Mouse (Mus musculus): ENCODE data around the gene Pakap.

Gene Pakap

DNA sequence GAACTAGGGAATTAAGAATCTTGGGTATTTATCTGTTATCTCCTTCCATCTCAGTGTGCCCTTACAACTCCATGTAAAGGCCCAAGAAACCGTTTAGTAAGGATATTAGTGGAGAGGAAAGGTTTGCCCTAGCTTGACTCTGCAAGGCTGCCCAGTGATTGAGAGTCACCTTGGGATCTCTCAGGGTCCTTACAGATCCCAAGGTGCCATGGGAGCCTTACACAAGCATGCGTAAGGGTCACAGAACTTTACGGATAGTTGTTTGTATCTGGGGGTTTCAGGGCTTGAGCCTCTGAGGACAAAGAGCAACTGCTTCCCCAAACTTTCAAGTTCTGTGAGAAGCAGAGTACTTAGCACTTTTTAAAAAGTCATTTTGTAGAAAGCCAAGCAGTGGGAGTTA, 6.2 kb downstream of the Pakap start:
- no peak for DNase-seq (ENCODE audit: low spot score in 2 of 2)

DNA sequence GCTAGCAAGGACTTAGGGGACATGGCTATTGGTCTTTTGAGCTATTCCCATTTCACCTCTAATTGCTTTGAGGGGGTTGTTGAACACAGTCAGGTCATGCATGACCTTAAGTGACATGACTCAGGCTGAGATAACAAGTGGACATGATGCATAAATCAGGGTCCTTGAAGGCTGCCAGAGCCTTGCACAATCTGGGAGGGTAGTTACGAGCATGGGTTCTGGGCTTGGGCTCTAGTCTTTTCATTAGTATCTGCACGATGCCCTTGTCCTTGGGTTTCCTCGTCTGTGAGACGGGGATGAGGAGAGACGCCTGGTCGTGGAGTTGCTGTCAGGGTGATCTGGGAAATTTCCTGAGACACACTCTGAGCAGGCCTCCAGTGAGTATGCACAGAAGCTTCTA, 6.7 kb downstream of the Pakap start:
- DNase-seq (ENCODE audit: low spot score in 2 of 2), result no peak

DNA sequence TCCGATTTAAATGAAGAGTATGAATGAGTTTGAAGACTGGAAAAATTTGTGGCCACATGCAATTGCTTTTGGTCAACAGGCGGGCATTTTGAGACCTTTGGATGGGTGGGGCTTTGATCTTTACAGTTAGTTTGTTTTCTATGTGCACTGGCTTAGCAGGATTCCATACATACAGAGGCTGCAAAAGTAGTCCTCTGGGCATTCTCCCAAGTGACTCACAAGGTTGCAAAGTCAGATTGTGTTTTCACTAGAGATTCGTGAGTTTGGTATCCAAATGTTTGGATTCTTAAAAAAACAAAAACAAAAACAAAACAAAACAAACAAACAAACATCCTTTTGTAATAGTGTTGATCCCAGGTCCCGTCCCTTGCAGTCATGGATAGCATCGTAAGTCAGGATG, 7.7 kb downstream of the Pakap start:
- DNase-seq (ENCODE audit: low spot score in 2 of 2), result no peak

DNA sequence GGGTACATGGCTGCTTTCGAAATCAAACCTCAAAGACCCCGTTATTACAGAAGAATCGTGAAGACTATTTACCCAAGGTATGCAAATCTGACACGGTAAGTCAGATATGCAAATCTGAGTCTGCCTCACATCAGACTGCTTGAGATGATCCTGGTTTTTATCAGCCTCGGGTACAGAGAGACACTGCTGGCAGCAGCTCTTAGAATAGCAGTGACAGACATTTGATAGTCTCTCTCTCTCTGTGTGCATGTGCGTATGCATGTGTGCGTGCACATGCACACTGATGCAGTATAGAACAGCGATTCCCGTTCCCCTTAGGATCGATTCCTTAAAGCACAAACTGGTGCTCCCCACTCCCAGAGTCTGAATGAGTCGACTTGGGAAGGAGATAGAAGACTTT, 8.1 kb downstream of the Pakap start:
- DNase-seq (ENCODE audit: low spot score in 2 of 2), result no peak

DNA sequence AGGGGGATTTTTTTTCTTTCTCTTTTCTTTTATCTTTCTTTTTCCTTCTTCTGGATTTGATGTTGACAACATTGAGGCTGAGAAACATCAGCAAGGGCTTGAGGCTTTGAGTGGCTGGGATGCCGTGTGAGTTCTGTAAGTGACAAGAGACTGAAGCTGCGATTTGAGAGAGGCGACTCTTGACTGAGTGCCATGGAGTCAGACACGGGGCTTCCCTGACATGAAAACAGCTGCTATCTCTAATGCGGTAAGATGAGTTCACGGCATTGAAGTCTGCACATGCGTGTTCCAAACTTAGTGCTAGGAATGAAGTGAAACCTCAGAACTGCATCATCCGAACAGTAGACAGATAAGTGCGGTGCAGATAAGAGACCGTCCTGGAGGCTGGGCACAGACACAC, 11.7 kb downstream of the Pakap start:
- DNase-seq (ENCODE audit: low spot score in 2 of 2), result no peak

DNA sequence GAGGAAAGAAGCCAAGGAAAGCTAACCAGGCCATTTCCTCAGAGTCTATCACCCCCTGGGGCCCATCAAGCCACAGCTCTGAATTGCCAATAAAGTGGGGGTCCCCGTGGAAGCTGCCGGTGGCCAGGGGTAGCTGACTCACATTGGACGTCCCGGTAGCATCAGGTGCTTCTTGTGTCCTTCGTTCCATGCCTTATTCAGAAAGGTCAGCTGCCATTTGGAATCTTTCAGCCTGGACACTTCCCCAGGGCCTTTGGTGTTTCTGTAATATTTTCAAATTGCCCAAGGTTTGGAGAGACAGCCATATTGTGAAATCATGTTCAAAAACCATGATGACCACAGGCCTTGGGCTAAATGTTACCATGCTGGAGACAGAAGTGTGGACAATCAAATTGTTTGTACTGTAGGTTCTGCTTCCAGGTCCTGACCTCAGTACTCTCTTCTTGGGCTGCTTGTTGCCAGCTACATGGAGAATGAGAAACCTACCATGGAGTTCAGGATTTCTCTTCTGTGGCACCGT, 17.4 kb downstream of the Pakap start:
- no peak for DNase-seq (ENCODE audit: low spot score in 2 of 2)

DNA sequence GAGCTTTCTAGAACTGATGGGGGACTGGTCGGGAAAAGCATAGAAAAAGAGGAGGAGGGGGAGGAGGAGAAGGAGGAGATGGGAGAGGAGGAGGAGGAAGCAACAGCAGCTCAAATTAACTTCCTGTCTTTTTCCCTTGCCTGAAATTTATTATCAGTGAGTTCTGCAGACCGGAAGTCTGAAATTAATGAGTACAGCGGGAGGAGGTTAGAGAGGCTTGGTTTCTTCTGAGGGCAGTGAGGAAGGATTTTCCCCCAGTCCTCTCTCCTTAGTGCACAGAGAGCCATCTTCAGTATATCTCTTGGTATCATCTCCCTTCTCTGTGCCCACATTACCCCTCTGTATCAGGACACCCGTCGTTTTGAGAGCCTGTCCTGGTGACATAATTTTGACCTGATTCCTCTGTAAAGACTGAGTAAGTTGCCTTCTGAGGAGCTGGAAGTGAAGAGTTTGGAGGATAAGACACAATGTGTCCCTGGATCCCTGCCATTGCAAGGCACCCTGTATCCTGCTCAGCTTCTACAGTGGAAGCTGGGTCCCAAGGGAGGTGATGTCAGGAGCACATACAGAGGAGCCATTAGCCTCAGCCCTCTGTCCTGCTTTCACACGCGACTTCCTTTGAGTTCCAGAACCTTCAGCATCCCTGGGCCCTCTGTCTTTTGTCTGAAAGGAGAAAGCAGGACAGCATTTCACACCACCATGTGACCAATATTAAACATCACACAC, 19.1 kb downstream of the Pakap start:
- DNase-seq (ENCODE audit: low spot score in 2 of 2), result no peak

DNA sequence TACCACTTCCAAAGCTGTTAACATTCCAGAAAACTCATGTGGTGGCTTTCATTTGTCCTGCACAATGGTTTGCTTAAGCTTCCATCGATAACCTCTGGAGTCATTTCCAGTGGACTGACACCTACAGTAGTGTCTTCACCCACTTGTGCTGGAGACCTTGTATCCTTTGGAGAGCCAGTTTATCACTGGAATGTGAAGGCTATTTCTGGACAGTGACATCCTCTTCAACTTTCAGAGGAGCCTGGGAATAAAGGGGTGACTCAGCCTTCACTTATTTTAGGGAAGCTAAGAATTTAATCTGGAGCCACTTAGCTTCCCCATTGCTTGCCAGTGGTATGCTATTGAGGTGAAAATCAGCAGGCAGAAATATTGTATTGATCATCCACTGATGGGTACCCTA, 20.4 kb downstream of the Pakap start:
- DNase-seq (ENCODE audit: low spot score in 2 of 2), result no peak

DNA sequence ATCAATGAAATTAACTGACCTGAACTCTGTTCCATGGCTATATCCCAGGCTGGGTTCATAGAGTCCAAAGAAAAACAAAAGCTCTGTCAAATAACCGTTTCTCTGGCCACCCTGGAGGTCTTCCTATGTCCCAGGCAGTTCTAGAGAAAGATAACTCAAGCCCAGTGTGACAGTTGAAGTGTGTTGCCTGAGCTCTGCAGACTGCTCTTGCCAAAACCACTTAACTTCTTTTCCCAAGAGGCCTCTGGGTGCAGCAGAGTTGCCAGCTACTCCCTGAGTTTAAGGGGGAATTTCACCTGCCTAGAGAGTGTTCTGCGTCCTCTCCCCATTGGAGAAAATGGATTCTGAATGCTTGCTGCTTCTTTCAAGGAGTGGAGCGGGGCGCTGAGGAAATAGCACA, 24.8 kb downstream of the Pakap start:
- no peak for DNase-seq (ENCODE audit: low spot score in 2 of 2)

DNA sequence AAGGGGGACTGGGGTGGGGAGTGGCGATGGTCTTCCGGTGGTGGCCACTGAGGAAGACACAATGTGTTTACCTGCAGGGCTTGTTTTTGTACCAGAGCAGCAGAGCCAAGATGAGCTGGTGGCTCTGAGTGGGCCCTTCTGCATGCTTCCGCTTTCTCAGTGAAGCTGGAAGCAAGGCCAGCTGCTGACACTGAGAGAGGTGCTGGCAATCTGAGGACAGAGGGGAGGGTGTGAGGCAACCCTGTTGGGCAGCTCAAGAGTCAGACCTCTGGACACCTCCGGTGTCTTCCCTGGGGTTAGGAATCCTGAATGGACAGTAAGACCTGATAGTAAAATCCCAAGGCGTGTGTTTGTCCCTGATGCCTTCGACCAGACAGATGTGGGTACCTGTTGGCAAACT, 32.0 kb downstream of the Pakap start:
- DNase-seq (ENCODE audit: low spot score in 2 of 2), result no peak

DNA sequence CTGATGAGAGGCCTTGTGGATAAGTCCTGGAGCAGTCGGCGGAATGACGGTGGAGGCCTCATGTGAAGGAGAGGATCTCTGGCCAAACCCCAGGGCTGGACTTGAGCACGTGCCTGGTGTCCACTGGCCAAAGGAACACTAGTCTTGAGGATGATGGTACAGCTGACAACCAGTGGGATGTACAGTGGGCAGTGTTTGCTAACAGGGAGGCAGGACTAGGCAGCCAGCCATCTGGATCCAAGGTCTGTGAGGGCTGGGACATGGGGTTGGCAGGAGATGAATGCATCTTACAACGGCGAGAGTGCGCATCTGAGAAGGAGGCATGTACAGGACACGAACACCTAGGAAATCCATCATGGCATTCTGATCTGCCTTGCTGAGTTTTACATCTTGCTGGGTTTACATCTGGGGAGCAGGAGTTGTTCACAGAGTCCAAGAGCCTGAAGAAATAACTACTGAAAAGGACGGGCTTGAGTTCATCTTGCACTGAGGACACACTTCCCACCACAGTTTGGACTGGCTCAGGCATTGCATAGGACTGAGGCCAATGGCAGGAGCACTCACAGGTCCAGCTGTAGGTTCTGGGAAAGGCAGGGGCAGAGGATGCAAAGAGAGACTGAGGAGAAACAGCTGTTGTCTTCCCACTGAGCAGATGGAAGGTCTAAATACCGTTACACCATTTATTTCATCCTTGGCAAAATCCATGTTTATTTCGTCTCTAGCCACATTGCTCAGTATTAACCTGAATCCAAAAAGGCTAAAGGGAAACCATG, 32.9 kb downstream of the Pakap start:
- no peak for DNase-seq (ENCODE audit: low spot score in 2 of 2)

DNA sequence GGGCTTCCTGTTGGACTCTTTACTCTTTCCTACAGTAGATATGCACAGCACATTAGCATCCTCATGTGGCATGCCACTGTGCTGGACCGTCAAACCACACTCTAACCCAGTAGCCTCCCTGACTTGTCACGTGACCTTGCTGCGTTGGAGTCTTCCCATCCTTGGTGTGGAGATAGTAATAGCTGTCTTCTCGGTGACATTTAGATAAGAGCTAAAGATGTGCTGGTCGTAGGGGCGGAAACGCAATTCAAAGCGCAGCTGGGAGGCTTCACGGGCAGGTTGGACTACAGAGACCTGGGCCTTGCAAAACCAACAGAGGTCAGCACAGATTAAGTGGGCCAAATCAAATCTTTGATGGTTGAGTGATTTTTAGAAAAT, 33.5 kb downstream of the Pakap start:
- DNase-seq (ENCODE audit: low spot score in 2 of 2), result no peak

DNA sequence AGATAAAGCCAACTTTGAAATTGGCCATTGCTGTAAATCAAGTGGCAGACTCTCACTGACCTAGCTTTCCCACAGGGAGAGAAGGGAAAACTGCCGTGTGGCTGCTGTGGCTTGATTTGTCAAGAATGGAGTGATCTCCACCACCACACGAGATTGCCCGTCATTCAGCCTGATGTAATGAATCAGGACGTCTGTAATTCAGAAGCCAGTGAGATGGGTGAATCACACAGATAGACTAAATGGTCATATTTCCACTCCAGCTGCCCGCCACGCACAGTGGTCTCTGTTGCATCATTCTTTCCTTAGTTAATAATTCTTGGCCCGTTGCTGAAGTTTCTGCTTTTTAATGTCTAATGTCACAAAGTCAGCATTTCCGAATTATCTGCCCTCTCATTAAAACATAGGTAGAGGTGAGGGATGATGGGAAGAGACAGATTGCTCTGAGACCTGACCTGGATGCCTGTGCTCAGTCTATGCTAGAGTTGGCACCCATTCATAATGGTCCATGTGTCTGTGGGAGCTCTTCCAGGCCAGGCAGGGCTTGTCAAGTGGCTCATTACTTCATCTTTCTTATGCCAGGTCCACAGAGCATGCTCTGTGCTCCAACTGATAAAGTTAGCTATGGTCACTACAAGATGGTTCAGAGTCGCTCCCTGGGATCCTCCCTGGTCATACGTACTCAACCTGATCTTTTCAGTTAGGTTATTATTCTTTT, 34.1 kb downstream of the Pakap start:
- DNase-seq (ENCODE audit: low spot score in 2 of 2), result no peak

DNA sequence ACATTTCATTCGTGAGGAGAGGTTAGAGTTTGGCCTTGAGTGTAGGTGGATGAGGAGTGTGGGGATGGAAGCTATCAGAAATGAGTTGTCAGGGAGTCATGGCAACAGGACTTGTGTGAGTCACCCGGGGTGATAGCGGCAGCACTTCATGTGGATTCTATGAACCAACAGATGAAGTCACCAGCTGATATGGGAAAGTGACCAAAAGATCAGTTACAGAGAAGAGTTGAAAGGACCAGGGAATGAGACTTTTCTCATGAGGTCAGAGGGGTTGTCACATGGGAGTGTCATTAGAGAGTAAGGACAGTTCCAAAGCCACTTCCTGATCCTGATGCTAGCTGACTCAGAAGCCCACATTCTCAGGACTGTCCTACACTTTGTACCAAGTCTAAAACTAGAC, 38.3 kb downstream of the Pakap start:
- no peak for DNase-seq (ENCODE audit: low spot score in 2 of 2)

DNA sequence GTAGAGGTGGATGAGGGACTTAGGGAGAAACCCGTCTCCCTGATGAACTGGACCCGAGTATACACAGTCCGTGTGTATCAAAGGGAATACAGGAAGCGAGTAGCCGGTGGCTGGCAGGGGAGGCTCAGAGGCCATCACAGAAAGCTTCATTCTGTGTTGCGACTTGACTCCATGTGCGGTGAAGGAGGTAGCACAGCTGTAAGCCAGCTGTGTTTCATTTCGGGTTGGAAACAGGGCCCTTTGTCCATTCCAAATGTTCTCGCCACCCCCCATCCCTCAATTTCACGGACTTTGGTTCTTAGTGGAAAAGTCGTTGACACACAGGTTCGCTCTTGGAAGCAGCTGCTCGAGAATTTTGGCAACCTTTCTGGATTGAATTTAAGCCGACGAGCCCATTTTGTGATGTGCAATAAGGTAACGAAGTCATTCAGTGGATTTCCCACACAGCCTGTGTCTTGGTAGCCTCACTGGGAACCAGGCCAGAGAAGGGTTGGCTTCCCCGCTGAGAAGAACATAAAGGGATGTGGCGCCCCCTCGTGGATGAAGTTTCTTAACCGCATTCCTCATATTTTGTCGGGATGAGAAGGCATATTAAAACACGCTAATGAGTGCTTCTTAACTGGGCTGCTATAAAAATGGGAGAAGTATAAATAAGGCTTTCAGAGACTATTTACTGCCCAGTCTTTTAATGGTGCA, 39.4 kb downstream of the Pakap start:
- DNase-seq (ENCODE audit: low spot score in 2 of 2), result peak; percentile 83 to 88

DNA sequence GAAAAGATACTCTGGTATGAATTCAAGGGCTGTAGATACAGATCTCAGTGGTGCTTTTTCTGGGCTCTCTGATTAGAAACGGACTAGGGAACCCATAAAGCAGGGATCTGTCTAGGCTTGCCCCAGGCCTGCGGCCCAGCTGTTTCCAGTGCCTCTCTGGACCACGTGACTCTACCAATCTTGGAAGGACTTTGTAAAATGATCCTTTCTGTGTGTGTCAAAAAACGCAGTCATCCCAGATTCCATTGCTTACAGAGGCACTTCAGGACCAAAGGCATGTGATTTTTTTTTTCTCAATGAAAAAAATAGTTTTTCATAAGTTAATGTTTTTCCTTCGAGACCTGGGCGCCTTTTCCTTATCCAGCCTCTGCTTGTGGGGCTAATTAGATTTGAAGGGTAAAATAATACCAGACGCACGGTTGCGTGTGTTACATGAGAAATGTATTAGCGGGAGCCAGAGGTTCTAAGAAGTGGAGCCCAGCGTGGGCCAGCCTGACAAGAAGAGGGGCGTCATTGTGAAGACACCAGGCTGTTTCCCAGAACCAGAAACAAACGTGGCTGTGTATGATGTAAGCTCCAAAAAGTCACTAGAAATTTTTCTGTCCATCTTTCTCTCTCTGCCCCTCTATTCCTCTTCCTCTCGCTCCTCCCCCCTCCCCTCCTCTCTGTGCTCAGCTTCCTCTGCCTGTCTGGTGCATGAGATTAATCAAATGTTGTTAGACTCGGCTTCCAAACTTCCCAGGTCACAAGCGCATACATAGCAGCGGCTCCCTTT, 43.5 kb downstream of the Pakap start:
- DNase-seq (ENCODE audit: low spot score in 2 of 2), result no peak

DNA sequence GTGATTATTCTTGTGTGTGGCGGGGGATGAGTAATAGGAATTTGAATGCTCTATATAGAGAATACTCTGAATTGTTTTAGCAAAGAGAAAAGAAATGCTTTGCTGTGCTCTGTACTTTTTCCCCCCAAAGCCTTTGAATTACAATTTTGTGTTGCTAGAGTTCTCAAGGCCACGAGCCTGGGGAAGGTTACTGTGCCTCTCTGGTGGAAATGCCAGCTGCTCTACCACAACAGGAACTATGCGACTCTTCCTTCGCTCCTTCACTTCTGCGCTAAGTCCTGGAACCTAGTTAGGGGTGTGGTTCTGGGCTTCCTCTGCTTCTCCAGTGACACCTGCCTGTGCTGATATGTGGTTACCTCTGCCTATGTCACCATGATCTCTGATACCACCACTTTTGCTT, 44.7 kb downstream of the Pakap start:
- DNase-seq (ENCODE audit: low spot score in 2 of 2), result no peak

DNA sequence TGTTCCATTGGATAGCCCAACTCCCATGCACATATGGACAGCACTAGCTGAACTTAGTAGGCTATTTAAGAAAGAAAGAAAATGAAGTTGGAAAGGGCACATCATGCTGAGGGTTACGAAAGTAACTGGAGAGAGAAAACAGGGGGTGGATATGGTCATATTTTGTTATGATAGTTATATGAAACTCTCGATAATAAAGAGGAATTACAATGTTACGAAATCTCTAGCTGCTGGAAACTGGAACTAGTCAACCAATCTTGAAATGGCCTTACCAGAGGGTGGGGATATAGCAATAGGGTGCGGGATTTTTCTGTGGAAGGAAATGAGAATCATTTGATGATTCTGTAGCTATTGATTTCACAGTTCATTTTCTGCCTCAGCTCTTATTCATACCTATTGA, 46.7 kb downstream of the Pakap start:
- no peak for DNase-seq (ENCODE audit: low spot score in 2 of 2)

DNA sequence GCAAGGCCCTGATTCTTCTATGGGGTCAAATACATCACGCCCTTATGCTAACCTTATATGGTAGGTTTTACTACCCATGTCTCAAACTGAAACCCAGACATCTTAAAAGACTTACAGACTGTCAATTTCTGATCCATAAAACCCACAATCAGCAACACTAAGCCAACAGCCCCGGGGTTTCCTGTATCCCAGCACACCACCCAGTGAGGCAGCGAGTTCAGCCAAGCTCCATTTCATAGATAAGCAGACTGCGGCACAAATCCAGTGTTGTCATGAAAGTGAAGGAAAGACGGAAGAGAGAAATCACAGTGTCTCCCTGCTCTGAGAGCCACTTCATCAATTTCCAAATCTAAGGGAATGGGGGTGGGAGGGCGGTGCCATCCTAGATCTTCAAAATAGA, 50.8 kb downstream of the Pakap start:
- DNase-seq (ENCODE audit: low spot score in 2 of 2), result no peak

DNA sequence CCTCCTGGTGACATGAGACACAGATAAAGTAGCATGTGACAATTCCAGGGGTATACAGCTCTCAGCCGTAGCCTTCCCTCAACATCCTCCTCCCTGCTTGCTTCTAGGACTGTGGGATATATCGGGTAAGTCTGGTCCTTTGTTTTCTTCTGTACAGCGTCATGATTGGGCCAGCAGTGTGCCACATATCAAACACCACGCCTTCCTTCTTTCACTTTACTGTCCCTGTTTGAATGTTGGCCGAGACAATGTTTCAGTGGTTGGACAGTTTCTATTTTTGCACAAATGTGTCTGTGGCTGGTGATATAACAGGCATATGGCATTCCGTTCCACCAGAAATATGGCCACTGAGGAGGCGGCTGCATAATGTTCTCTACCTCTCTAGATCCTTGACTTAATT, 54.8 kb downstream of the Pakap start:
- DNase-seq (ENCODE audit: low spot score in 2 of 2), result no peak

DNA sequence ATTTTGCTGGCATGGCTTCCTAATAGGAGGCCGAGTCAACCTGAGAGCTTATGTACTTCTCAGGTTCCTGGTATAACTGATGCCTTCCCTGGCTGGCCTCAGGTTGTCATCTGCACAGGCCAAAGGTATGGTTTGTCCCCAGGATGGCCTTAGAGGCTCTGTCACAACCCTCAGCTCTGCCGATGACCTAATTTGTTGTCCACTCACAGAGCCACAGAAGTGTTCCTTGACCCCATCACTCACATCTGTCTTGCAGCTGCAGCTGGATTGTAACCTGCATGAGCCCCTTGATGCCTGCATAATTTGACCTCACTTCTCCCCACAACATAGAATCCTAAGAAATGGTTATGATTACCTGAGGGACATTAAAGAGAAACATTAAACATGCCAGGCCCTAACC, 56.8 kb downstream of the Pakap start:
- no peak for DNase-seq (ENCODE audit: low spot score in 2 of 2)

Measured in frontal cortex, postnatal 25 days (tissue).